Mouse (Mus musculus) heart, adult 8-10 months (tissue): ENCODE data around the gene Psg20. TPM values are rescaled to one million over a fixed set of nuclear protein-coding genes. Genes with fewer than 3 reads are reported as not detected.
"Not testable (repeated sequence)": the region's sequence is repeated elsewhere in the genome, so short reads cannot be mapped to it uniquely, and the experiment has no call there.

ENCODE experiments used
- DNase-seq: peaks from one replicate; pipeline ENCODE4 v3.0.0; 2022; ENCODE audit warnings: low spot score
- total RNA-seq, 4 experiments: library from RNA; stranded (reverse); gene quantifications; 2 replicates each; pipeline ENCODE4 v1.2.4; 2022

Psg20 gene
- total RNA-seq, result not detected

- DNase-seq, result no peak
Measured at GRCm38 (mm10) chr7:18686085-18686484, at the start of gene Psg20. Gene Psg20, minus strand, starts transcription at chr7:18686185.

DNA sequence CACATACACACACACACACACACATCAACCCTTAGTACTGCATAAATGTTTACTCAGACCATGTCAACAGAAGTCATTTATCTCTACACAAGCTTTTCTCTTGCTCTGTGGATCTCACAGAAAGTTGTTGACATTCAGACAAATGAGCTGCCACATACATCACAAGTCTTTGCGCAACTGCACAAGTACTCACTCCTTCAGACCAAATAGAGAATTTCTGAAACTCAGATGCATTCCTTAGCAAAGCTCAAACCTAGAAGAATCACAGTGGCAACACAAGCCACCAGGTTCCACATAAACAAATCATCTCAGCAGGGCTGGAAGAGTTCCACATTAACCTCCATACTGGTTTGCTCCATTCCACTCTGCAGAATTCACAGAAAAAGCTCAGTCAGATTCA, 48.5 kb upstream of the Psg20 start:
- no peak for DNase-seq

DNA sequence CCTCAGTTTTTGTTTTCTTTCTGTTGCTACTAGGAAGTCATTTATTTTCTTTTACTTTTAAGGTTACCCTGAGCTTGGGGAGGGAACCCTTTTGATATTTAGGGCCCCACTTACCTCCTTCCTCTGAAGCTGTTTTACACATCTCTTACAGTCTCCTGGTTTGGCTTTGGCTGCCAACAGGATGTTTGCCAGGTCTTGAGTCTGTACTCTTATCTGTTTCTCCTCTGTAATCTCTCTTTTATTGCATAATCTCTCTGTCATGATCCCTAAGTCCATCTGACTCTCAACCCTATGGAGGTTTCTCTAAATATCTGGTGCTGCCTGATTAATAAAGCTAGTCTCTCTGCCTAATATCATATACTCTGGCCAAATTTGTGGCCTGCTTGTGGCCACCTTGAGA, 47.1 kb upstream of the Psg20 start:
- no peak for DNase-seq

- DNase-seq, result no peak
Measured at GRCm38 (mm10) chr7:18728391-18728790, 42.4 kb upstream of the Psg20 start.

- DNase-seq, result peak; percentile 17
Measured at GRCm38 (mm10) chr7:18725931-18726330, 39.9 kb upstream of the Psg20 start.

GRCm38 (mm10) chr7:18724001-18724400, 38.0 kb upstream of the Psg20 start:
- DNase-seq, result no peak

DNA sequence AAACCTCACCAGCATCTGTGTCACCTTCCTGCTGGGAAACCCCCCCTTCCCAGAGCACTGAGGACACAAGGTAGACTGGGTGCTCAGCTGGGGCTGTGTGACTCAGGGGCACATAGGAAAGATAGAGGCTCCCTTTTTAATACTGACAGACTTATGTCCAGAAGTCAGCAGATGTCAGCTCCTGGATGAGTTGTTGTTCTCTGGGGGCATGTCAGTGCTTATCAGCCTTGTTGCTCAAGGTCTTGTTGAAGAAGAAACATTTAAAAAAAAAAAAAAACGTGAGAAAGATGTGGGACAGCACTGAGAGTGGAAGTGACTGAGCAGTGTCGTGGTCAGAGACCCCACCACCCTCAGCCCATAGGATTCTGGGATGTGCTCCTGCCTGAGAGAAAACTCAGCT, 31.8 kb upstream of the Psg20 start, which contains the start of gene Psg22:
Gene Psg22, plus strand, starts transcription at position 301 of the 400 bp plus-strand sequence.
- DNase-seq, result no peak

DNA sequence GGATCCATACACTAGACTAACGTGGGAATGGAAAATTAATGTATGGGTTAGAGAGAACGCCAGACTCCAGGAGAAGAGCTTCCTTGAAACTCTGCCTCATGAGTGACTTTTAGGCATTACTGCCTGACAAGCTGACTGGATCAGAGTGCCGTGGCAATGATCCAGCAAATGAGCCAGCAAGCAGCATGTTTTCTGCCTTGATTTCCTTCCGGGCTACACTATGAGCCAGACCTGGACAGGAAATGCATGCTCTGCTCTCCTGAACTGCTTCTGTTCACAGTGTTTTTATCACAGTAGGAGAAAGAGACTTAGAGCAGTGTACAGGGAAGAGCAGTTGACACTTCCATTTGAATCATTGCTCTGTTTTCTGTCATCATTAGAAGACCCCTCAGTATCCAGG, 29.6 kb upstream of the Psg20 start:
- DNase-seq, result peak; percentile 17

- DNase-seq, result no peak
Measured at GRCm38 (mm10) chr7:18710846-18711245, 24.9 kb upstream of the Psg20 start.

- peak; percentile 17 for DNase-seq
Measured at GRCm38 (mm10) chr7:18710331-18710730, 24.3 kb upstream of the Psg20 start.

DNA sequence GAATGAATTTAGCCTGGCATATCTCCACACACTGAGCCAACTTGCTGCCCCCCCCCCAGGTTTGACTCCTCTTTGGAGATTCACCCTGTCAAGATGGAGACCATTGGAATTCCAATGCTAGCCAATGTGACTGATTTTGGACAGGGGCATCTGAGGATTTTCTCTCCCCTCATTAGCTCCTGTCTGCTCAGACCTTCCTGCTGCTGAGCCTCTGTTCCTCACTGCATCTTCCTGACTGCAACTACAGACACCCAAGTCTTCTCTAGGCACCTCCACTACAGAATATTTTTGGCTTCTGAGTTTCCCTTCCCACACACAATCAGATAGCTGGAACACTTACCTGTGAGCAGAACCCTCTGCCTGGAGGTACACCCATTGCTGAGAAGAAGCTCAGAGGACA, 399 bp downstream of the Psg20 start:
- DNase-seq, result no peak

- DNase-seq, result no peak
Measured at GRCm38 (mm10) chr7:18679772-18680171, 6.2 kb downstream of the Psg20 start.

DNA sequence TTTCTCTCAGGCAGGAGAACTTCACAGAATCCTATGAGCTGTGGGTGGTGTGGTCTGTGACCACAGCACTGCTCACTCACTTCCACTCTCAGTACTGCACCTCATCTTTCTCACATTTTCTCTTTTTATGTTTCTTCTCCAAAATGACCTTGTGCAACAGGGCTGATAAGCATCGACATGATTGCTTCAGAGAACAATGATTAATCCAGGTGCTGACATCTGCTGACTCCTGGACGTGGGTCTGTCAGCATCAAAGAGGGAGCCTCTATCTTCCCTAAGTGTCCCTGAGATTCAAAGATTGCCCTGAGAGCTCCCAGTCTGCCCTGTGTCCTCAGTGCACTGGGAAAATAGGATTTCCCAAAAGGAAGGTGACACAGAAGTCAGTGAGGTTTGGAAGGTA, 29.4 kb downstream of the Psg20 start, which contains the start of gene Psg21:
Gene Psg21, minus strand, starts transcription at position 101 of the 400 bp plus-strand sequence.
- not testable (repeated sequence) for DNase-seq

DNA sequence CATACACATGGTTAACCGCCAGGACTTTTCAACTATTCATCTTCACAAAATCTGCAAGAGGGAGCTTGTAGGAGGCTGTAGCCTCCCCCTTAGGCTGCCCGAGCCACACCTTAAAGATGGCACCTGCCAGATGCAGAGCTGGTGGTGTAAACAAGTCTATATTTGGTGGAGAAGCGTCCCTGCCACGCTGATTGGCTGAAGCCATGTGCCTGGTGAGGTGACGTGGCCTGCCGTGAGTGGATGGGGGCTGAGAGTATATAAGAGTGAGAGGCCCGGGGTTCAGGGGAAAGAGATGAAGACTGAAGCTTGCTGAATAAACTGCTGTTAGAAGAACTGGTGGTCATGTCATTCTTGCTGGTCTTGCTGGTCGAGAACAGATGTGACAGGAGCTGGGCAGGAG, 59.1 kb downstream of the Psg20 start:
- not testable (repeated sequence) for DNase-seq

Other genes with a start within 250 kb of the Psg20 start
- gene Psg26, start 202.0 kb downstream of the Psg20 start, total RNA-seq, result not detected
- not detected for gene Psg25, start 153.9 kb downstream of the Psg20 start, total RNA-seq
- gene Psg27, start 118.9 kb downstream of the Psg20 start, total RNA-seq, result not detected
- not detected for gene Psg23, start 69.7 kb downstream of the Psg20 start, total RNA-seq
- gene Psg21, start 29.5 kb downstream of the Psg20 start, total RNA-seq, result not detected
- not detected for gene Psg22, start 31.9 kb upstream of the Psg20 start, total RNA-seq
- not detected for gene Psg19, start 112.3 kb upstream of the Psg20 start, total RNA-seq
- not detected for gene Psg17, start 135.4 kb upstream of the Psg20 start, total RNA-seq
- 1 to 10 TPM; 5.7 to 7.5 (median 7.0) TPM for gene Mill2, start 153.8 kb upstream of the Psg20 start, total RNA-seq
- gene Pglyrp1, start 185.1 kb upstream of the Psg20 start, total RNA-seq, result 1 to 10 TPM; 1.1 to 6.7 (median 1.6) TPM
- 10 to 100 TPM in 1 of 4 experiments, 1 to 10 TPM in 3; 7.4 to 10.7 (median 8.9) TPM for gene Ccdc61, start 224.2 kb upstream of the Psg20 start, total RNA-seq
- gene Nova2, start 239.7 kb upstream of the Psg20 start, total RNA-seq, result 1 to 10 TPM; 3.2 to 5.5 (median 5.1) TPM